Mouse (Mus musculus) adipose tissue, adult 10 weeks (tissue): ENCODE results near the gene Ipo4. TPM values are rescaled to one million over a fixed set of nuclear protein-coding genes. Genes with fewer than 3 reads are reported as not detected.

Experiments
- polyA plus RNA-seq: library from polyadenylated mRNA; stranded (reverse); fragments of 350-450 nt; fragmentation: Illumina TruSeq; extraction: RNeasy Lipid Tissue Mini Kit (QIAGEN cat#74804); gene quantifications from one replicate; pipeline ENCODE4 v1.2.3, GENCODE M21; 2014; ENCODE audit warnings: low read depth, low replicate concordance

Gene Ipo4
- polyA plus RNA-seq, 1 experiment from 2014 or later: 45.8 TPM

Other genes with a start within 250 kb of the Ipo4 start
- gene Dhrs4, start 157.2 kb downstream of the Ipo4 start, polyA plus RNA-seq: 82.3 TPM
- 0.93 TPM for gene Carmil3, start 145.3 kb downstream of the Ipo4 start, polyA plus RNA-seq
- gene Cpne6, start 125.5 kb downstream of the Ipo4 start, polyA plus RNA-seq: not detected
- gene Nrl, start 111.0 kb downstream of the Ipo4 start, polyA plus RNA-seq: not detected
- 33.9 TPM for gene Pck2, start 95.7 kb downstream of the Ipo4 start, polyA plus RNA-seq
- gene Dcaf11, start 76.0 kb downstream of the Ipo4 start, polyA plus RNA-seq: 139 TPM
- 1.9 TPM for gene A730061H03Rik, start 75.6 kb downstream of the Ipo4 start, polyA plus RNA-seq
- gene Fitm1, start 60.3 kb downstream of the Ipo4 start, polyA plus RNA-seq: 0.46 TPM
- gene Psme1, start 57.8 kb downstream of the Ipo4 start, polyA plus RNA-seq: 110 TPM
- 40.1 TPM for gene Emc9, start 50.7 kb downstream of the Ipo4 start, polyA plus RNA-seq
- gene Psme2, start 44.8 kb downstream of the Ipo4 start, polyA plus RNA-seq: 153 TPM
- gene Rnf31, start 44.2 kb downstream of the Ipo4 start, polyA plus RNA-seq: 20.2 TPM
- gene Irf9, start 32.4 kb downstream of the Ipo4 start, polyA plus RNA-seq: 46.8 TPM
- gene Rec8, start 17.9 kb downstream of the Ipo4 start, polyA plus RNA-seq: 25.8 TPM
- gene Gm49378, start 1.9 kb upstream of the Ipo4 start, polyA plus RNA-seq: 0.86 TPM
- 96.9 TPM for gene Tm9sf1, start 7.8 kb upstream of the Ipo4 start, polyA plus RNA-seq
- gene Tssk4, start 14.2 kb upstream of the Ipo4 start, polyA plus RNA-seq: 5.4 TPM
- 46.3 TPM for gene Mdp1, start 24.6 kb upstream of the Ipo4 start, polyA plus RNA-seq
- 25.4 TPM for gene Gmpr2, start 36.0 kb upstream of the Ipo4 start, polyA plus RNA-seq
- 186 TPM for gene Nedd8, start 36.2 kb upstream of the Ipo4 start, polyA plus RNA-seq
- 14.4 TPM for gene Tinf2, start 45.9 kb upstream of the Ipo4 start, polyA plus RNA-seq
- gene Tgm1, start 78.0 kb upstream of the Ipo4 start, polyA plus RNA-seq: 2.5 TPM
- 28.8 TPM for gene Rabggta, start 86.3 kb upstream of the Ipo4 start, polyA plus RNA-seq
- gene Dhrs1, start 109.7 kb upstream of the Ipo4 start, polyA plus RNA-seq: 77.8 TPM
- 15.5 TPM for gene Nop9, start 109.7 kb upstream of the Ipo4 start, polyA plus RNA-seq
- gene Cideb, start 122.5 kb upstream of the Ipo4 start, polyA plus RNA-seq: 5.3 TPM
- 0.77 TPM for gene Ltb4r2, start 125.5 kb upstream of the Ipo4 start, polyA plus RNA-seq
- 2.9 TPM for gene Ltb4r1, start 130.0 kb upstream of the Ipo4 start, polyA plus RNA-seq
- 9.6 TPM for gene Adcy4, start 148.1 kb upstream of the Ipo4 start, polyA plus RNA-seq
- gene Ripk3, start 152.9 kb upstream of the Ipo4 start, polyA plus RNA-seq: 3.7 TPM
- 8.8 TPM for gene Nfatc4, start 187.2 kb upstream of the Ipo4 start, polyA plus RNA-seq
- 4.7 TPM for gene Nynrin, start 218.1 kb upstream of the Ipo4 start, polyA plus RNA-seq
- 0.21 TPM for gene Cbln3, start 248.4 kb upstream of the Ipo4 start, polyA plus RNA-seq
- 19.3 TPM for gene Khnyn, start 249.0 kb upstream of the Ipo4 start, polyA plus RNA-seq